Mouse (Mus musculus) forebrain, postnatal 0 days (tissue): Measurements from ENCODE around the gene Gm3373. TPM values are rescaled to one million over a fixed set of nuclear protein-coding genes. Genes with fewer than 3 reads are reported as not detected.
"Not testable (repeated sequence)": the region's sequence is repeated elsewhere in the genome, so short reads cannot be mapped to it uniquely, and the experiment has no call there.

Experiments used
- ATAC-seq: fragments of 200-750 bp; cut with Nextera tagmentation; 2 replicates; pipeline ENCODE4 v1.8.0; 2017; ENCODE audit warnings: mild to moderate bottlenecking, moderate library complexity
- DNase-seq: peaks from one replicate; pipeline ENCODE4 v3.0.0-alpha.2; 2015
- H3K27ac ChIP-seq: fragments of 300-500 bp; sonication (generic); 2 replicates; pipeline ENCODE4 v1.5.1; 2014; ENCODE audit warnings: low read depth, mild to moderate bottlenecking, antibody characterized with exemption, low read length, moderate library complexity, mixed read lengths
- H3K27me3 ChIP-seq: fragments of 300-500 bp; sonication (generic); 2 replicates; pipeline ENCODE4 v1.6.1; 2014; ENCODE audit warnings: mild to moderate bottlenecking, low read length, mixed read lengths; ENCODE audit not compliant: insufficient read depth
- H3K36me3 ChIP-seq: fragments of 300-500 bp; sonication (generic); 2 replicates; pipeline ENCODE4 v1.6.1; 2014; ENCODE audit warnings: mild to moderate bottlenecking, moderate library complexity; ENCODE audit not compliant: insufficient read depth
- H3K4me1 ChIP-seq: fragments of 300-500 bp; sonication (generic); 2 replicates; pipeline ENCODE4 v1.6.1; 2014; ENCODE audit warnings: antibody characterized with exemption; ENCODE audit not compliant: insufficient read depth
- H3K4me2 ChIP-seq: fragments of 300-500 bp; sonication (generic); 2 replicates; pipeline ENCODE4 v1.6.1; 2014; ENCODE audit warnings: low read depth, mild to moderate bottlenecking, moderate library complexity
- H3K4me3 ChIP-seq: fragments of 300-500 bp; sonication (generic); 2 replicates; pipeline ENCODE4 v1.5.1; 2014; ENCODE audit warnings: low read depth, low read length, mixed read lengths
- H3K9ac ChIP-seq: fragments of 300-500 bp; sonication (generic); 2 replicates; pipeline ENCODE4 v1.6.1; 2014; ENCODE audit warnings: mild to moderate bottlenecking
- H3K9me3 ChIP-seq: fragments of 300-500 bp; sonication (generic); 2 replicates; pipeline ENCODE4 v1.6.1; 2016; ENCODE audit warnings: low read length
- WGBS: fragments of 180-500 bp; shearing (Covaris S2); extraction: QIAGEN DNeasy Blood & Tissue Kit; methylation state at CpG from one replicate; pipeline ENCODE4 v1.1.7; 2014; 5-methylcytosine and 5-hydroxymethylcytosine counted together
- polyA plus RNA-seq: library from polyadenylated mRNA; unstranded; fragments of >200 nt; fragmentation: Nextera tagmentation; extraction: Ambion mirVana; gene quantifications from 2 replicates; pipeline ENCODE4 v1.2.1, GENCODE M21; 2015
- total RNA-seq: library from RNA; depleted of rRNA; stranded (reverse); fragments of >200 nt; gene quantifications from 2 replicates; pipeline ENCODE4 v1.2.3, GENCODE M21; 2014; rRNA removed

The Gm3373 gene
- total RNA-seq (0.62 and 1.3 TPM in 2 replicates), polyA plus RNA-seq (0.53 and 0.81 TPM in 2 replicates)

DNA sequence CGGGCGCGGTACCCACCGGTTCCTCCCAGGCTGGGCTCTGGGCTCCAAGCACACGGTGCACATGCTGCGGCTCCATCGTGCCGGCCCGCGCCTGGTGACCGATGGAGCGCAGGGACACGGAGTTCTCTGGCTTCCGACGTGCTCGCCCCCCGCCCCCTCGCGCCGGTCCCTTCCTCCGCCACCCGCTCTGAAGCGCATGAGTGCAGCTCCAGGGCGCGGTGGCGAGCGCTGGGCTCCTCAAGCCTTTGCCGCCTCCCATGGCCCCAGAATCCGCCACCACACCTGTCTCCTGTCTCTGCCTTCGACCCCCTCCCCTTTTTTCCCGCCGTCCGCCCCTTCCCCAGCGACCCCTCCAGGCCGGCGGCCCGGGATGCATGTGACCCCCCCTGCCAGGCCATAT lies at the start of gene Gm3373:
Gene Gm3373, minus strand, starts transcription at position 101 of the 400 bp plus-strand sequence.
- not testable (repeated sequence) for H3K27ac ChIP-seq, H3K4me1 ChIP-seq, DNase-seq, H3K9me3 ChIP-seq, H3K9ac ChIP-seq, ATAC-seq, H3K4me2 ChIP-seq, H3K36me3 ChIP-seq, H3K4me3 ChIP-seq, H3K27me3 ChIP-seq
- WGBS = no CpG with 5 or more reads among the region's 37 CpGs

GRCm38 (mm10) chr14:5687357-5687756 lies 54.0 kb downstream of the Gm3373 start, which contains the start of gene Gm9603:
Gene Gm9603, minus strand, starts transcription at chr14:5687457.
- not testable (repeated sequence) for ATAC-seq, H3K9ac ChIP-seq, H3K27me3 ChIP-seq, DNase-seq, H3K4me1 ChIP-seq, H3K4me3 ChIP-seq, H3K27ac ChIP-seq, H3K9me3 ChIP-seq, H3K36me3 ChIP-seq, H3K4me2 ChIP-seq
- WGBS = no CpG with 5 or more reads among the region's 2 CpGs

Other genes starting within 250 kb of the Gm3373 start
- gene Gm3488, start 239.9 kb downstream of the Gm3373 start, total RNA-seq = 13.4 and 15.3 TPM in 2 replicates
- 18.6 and 21.5 TPM in 2 replicates for gene Gm3488, start 239.9 kb downstream of the Gm3373 start, polyA plus RNA-seq
- gene Gm3532, start 203.1 kb downstream of the Gm3373 start, total RNA-seq = 0.23 TPM in 1 of 2 replicates, not detected in the other
- gene Gm3532, start 203.1 kb downstream of the Gm3373 start, polyA plus RNA-seq = not detected in 2 replicates
- gene Gm8265, start 108.5 kb downstream of the Gm3373 start, total RNA-seq = not detected in 2 replicates
- not detected in 2 replicates for gene Gm8265, start 108.5 kb downstream of the Gm3373 start, polyA plus RNA-seq
- gene Gm9603, start 54.1 kb downstream of the Gm3373 start, total RNA-seq = not detected in 2 replicates
- not detected in 2 replicates for gene Gm9603, start 54.1 kb downstream of the Gm3373 start, polyA plus RNA-seq
- 4.6 and 6.0 TPM in 2 replicates for gene Gm3383, start 66.4 kb upstream of the Gm3373 start, total RNA-seq
- gene Gm3383, start 66.4 kb upstream of the Gm3373 start, polyA plus RNA-seq = 4.9 and 5.4 TPM in 2 replicates
- gene Gm3424, start 88.8 kb upstream of the Gm3373 start, total RNA-seq = not detected in 2 replicates
- not detected in 2 replicates for gene Gm3424, start 88.8 kb upstream of the Gm3373 start, polyA plus RNA-seq
- gene Gm8237, start 138.8 kb upstream of the Gm3373 start, total RNA-seq = 0.29 and 2.3 TPM in 2 replicates
- gene Gm8237, start 138.8 kb upstream of the Gm3373 start, polyA plus RNA-seq = 0.30 and 0.98 TPM in 2 replicates
- gene Gm3248, start 220.2 kb upstream of the Gm3373 start, total RNA-seq = 1.2 and 2.2 TPM in 2 replicates
- gene Gm3248, start 220.2 kb upstream of the Gm3373 start, polyA plus RNA-seq = 2.6 TPM in 2 replicates
- not detected in 2 replicates for gene Gm3453, start 237.6 kb upstream of the Gm3373 start, total RNA-seq
- not detected in 2 replicates for gene Gm3453, start 237.6 kb upstream of the Gm3373 start, polyA plus RNA-seq